Mouse (Mus musculus): ENCODE data around the gene Gm21974.

DNA sequence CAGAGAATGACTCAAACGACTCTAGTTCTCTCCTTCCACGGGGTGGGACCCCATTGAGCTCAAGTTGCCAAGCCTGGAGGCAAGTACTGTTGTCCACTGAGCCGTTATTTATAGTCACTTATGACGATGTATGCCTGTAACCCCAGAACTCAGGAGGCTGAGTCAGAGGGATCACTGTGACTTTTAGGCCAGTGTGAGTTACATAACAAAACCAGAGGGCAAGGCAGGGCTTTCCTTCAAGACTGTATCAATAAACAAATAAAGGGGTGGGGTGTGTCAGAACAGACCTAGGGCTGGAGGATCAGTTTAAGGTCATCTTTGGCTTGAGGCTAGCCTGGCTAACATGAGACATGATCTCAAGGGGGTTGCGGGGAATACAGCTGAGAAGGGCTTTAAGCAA lies 44.3 kb downstream of the Gm21974 start:
- TF ChIP-seq TAL1 (IDR thresholded peaks at IDR 0.05; ENCODE audit: low read length) (no peak), GATA1 (IDR thresholded peaks at IDR 0.05; ENCODE audit: low read length) (no peak)

All from erythroblast, embryonic 14.5 days (primary cell).